Mouse (Mus musculus): Measurements from ENCODE around the gene 9430015G10Rik. TPM values are rescaled to one million over a fixed set of nuclear protein-coding genes. Genes with fewer than 3 reads are reported as not detected.

9430015G10Rik gene
- polyA plus RNA-seq, 1 experiment, result 1.6 TPM

DNA sequence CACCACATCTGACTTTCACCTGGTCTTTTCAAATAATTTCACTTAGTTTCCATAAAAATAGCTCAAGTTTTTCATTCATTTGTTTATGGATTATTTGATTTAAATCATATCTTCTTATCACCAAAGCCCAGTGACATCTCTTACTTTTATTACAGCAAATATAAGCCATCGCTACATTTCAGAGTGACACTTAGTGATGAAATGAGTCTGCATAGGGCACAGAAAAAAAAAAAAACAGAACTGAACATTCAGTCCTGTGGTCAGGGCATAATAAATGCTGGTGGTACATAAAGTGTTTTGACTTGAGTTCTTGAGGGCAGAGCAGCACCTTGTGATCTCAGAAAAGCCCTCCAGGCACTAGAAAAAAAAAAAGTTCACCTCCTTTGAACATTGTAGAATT lies 13.6 kb upstream of the 9430015G10Rik start:
- no peaks in the 10 kb centered on the region for H3K9me3 ChIP-seq
- peaks cover 33% of the 10 kb centered on the region for H3K27me3 ChIP-seq (replicated peaks)
- H3K4me3 ChIP-seq (replicated peaks), result no peak overlapping the region
- no peak for TF ChIP-seq GATA1 (IDR thresholded peaks at IDR 0.05; ENCODE audit: borderline replicate concordance, low read length)
- no peak for TF ChIP-seq FLI1 (IDR thresholded peaks at IDR 0.05; ENCODE audit: low read length)
- H3K36me3 ChIP-seq (replicated peaks; ENCODE audit: low read length), result no peaks in the 10 kb centered on the region
- H3K4me1 ChIP-seq, result peaks cover 14% of the 10 kb centered on the region

DNA sequence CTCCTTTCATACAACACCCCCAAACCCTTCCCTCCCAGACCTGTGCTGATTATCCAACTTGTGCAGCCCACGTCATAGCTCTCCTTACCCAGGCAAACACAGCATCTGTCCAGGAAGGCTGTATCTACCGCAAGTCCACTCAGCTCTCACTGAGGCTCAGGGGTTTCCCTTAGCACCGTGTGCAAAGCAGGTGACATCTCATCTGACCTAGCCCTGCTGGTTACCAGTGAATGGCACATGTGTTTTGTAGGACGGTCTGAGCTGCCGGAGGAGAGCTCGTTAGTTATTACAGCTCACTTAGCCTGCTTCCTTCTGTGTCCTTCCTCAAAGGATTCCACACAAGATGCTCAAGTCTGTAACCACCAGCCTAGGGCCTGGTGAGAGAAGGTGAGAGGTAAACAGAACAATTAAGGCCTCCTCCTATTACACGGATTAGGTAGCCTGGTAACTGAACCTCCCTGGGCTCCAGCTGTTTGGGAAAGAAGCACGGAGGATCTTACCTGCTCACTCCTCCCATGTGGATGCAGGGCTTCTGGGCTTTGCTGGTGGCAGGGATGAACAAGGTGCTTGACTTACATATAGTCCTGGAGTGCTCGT lies 11.9 kb upstream of the 9430015G10Rik start:
- H3K9me3 ChIP-seq, result no peaks in the 10 kb centered on the region
- TF ChIP-seq GATA1 (IDR thresholded peaks at IDR 0.05; ENCODE audit: borderline replicate concordance, low read length) (no peak), FLI1 (IDR thresholded peaks at IDR 0.05; ENCODE audit: low read length) (no peak)
- H3K36me3 ChIP-seq (replicated peaks; ENCODE audit: low read length), result no peaks in the 10 kb centered on the region
- peaks cover 14% of the 10 kb centered on the region for H3K4me1 ChIP-seq
- H3K4me3 ChIP-seq (replicated peaks), result peak overlapping the region; percentile 6
- peaks cover 25% of the 10 kb centered on the region for H3K27me3 ChIP-seq (replicated peaks)

DNA sequence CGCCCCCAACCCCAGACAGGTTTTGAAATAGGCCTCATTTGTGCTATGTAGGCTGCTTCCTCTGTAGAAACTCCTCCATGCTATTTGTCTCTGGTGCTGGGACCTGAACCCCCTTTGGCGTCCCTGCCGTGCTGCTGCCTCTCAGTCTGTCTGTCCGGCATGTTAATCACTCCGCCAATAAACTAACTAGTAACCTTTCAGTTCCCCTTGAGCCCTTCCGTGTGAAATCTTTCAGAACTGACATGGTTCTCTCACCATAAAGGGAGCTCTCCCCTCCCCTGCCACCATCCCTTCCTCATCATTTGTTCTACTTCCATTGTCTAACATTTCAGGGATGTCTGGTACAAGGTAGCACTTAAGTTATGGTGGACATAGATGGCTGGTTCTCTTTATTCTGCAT lies 10.4 kb upstream of the 9430015G10Rik start:
- H3K4me3 ChIP-seq (replicated peaks), result no peak overlapping the region

DNA sequence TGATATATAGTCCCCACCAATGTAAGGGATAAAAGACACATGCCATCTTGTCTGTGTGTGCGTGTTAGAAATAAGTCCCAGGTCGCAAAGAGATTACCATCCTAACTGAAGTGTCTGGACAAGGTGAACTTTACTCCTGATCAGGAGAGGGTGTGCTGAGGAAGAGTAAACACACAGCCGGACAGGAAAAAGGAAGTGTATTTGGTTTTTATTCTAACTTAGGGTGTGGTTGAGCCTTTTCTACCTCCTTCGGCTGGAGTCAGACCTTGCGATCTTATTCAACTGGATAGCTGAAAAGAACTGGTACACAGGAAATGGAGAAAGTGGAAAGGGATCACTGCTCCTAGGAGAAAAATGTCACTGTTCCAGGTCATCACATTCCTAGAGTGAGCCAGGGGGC lies 9.3 kb upstream of the 9430015G10Rik start:
- TF ChIP-seq FLI1 (IDR thresholded peaks at IDR 0.05; ENCODE audit: low read length), result no peak
- H3K27me3 ChIP-seq (replicated peaks), result peaks cover 15% of the 10 kb centered on the region
- H3K36me3 ChIP-seq (replicated peaks; ENCODE audit: low read length), result no peaks in the 10 kb centered on the region
- H3K4me1 ChIP-seq, result peaks cover 14% of the 10 kb centered on the region
- H3K9me3 ChIP-seq, result no peaks in the 10 kb centered on the region
- H3K4me3 ChIP-seq (replicated peaks), result no peak overlapping the region

More for the DNA sequence above, 10.4 kb upstream of the 9430015G10Rik start:
- peaks cover 17% of the 10 kb centered on the region for H3K27me3 ChIP-seq (replicated peaks)
- no peaks in the 10 kb centered on the region for H3K36me3 ChIP-seq (replicated peaks; ENCODE audit: low read length)
- peaks cover 14% of the 10 kb centered on the region for H3K4me1 ChIP-seq
- TF ChIP-seq GATA1 (IDR thresholded peaks at IDR 0.05; ENCODE audit: borderline replicate concordance, low read length), result no peak
- no peak for TF ChIP-seq FLI1 (IDR thresholded peaks at IDR 0.05; ENCODE audit: low read length)
- no peaks in the 10 kb centered on the region for H3K9me3 ChIP-seq

DNA sequence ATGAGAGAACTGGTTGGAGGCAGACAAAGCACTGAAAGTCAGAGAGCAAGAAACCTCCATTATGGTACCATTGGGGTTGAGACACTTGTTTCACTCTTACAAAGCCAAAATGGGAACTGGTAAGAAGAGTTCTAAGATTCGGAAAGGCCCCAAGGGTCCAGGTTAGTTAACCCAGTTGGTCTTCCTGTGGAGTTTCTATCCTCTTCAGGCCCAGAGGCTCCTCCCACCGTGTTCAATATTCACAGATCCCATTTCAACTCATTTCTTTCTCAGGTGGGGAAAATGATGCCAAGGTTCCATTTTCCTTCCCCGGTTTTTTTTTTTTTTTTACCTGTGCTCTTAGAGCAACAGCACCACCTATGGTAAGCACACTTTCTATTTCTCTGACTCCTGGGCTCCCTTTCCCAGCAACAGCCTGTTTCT lies 8.3 kb upstream of the 9430015G10Rik start:
- Histone ChIP-seq H3K36me3 (replicated peaks; ENCODE audit: low read length) (no peaks in the 10 kb centered on the region), H3K4me3 (replicated peaks) (no peak overlapping the region), H3K27me3 (replicated peaks) (peaks cover 15% of the 10 kb centered on the region), H3K9me3 (no peaks in the 10 kb centered on the region), H3K4me1 (peaks cover 14% of the 10 kb centered on the region)
- TF ChIP-seq FLI1 (IDR thresholded peaks at IDR 0.05; ENCODE audit: low read length) (no peak), GATA1 (IDR thresholded peaks at IDR 0.05; ENCODE audit: borderline replicate concordance, low read length) (no peak)

DNA sequence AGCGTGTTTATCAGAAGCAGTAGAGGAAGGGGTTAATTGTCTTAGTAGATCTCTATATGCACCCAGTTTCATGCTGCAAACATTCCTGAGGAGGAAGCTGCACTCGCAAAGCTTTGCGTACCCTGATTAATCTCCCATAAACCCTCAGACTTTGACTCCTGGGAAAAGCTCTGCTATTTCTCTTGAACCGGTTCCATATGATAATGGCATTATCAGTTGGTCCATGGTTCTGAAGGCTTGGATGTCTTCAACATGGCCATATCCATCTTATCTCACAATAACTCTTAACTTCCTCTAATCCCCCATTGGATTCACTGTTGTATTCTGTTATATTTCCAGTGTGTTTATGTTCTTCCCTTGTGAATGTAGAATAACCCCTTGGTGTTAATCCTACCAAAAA lies 6.4 kb upstream of the 9430015G10Rik start:
- Histone ChIP-seq H3K27me3 (replicated peaks) (peaks cover 2% of the 10 kb centered on the region), H3K4me1 (peaks cover 4% of the 10 kb centered on the region; the same call in 1 of the 2 replicates), H3K4me3 (replicated peaks) (no peak overlapping the region), H3K9me3 (no peaks in the 10 kb centered on the region), H3K36me3 (replicated peaks; ENCODE audit: low read length) (no peaks in the 10 kb centered on the region)
- no peak for TF ChIP-seq FLI1 (IDR thresholded peaks at IDR 0.05; ENCODE audit: low read length)
- TF ChIP-seq GATA1 (IDR thresholded peaks at IDR 0.05; ENCODE audit: borderline replicate concordance, low read length), result no peak

GRCm38 (mm10) chr4:156108606-156109546 lies 906 bp upstream of the 9430015G10Rik start:
- Histone ChIP-seq H3K4me1 (peaks cover 28% of the 10 kb centered on the region), H3K27me3 (replicated peaks) (no peaks in the 10 kb centered on the region), H3K36me3 (replicated peaks; ENCODE audit: low read length) (peaks cover 3% of the 10 kb centered on the region), H3K4me3 (replicated peaks) (peak overlapping the region; percentile 100), H3K9me3 (no peaks in the 10 kb centered on the region)
- TF ChIP-seq GATA1 (IDR thresholded peaks at IDR 0.05; ENCODE audit: borderline replicate concordance, low read length), result no peak
- TF ChIP-seq FLI1 (IDR thresholded peaks at IDR 0.05; ENCODE audit: low read length), result no peak

- Histone ChIP-seq H3K4me1 (peaks cover 19% of the 10 kb centered on the region), H3K36me3 (replicated peaks; ENCODE audit: low read length) (peaks cover 91% of the 10 kb centered on the region), H3K9me3 (no peaks in the 10 kb centered on the region), H3K4me3 (replicated peaks) (no peak overlapping the region), H3K27me3 (replicated peaks) (no peaks in the 10 kb centered on the region)
- TF ChIP-seq GATA1 (IDR thresholded peaks at IDR 0.05; ENCODE audit: borderline replicate concordance, low read length) (no peak), FLI1 (IDR thresholded peaks at IDR 0.05; ENCODE audit: low read length) (no peak)
These were observed 14.3 kb downstream of the 9430015G10Rik start for GRCm38 (mm10) chr4:156124077-156124476.

- Histone ChIP-seq H3K36me3 (replicated peaks; ENCODE audit: low read length) (peaks cover 78% of the 10 kb centered on the region), H3K4me3 (replicated peaks) (no peak overlapping the region)
- no peak for TF ChIP-seq FLI1 (IDR thresholded peaks at IDR 0.05; ENCODE audit: low read length)
- TF ChIP-seq GATA1 (IDR thresholded peaks at IDR 0.05; ENCODE audit: borderline replicate concordance, low read length), result no peak
These were observed 15.6 kb downstream of the 9430015G10Rik start for GRCm38 (mm10) chr4:156125393-156125792.

DNA sequence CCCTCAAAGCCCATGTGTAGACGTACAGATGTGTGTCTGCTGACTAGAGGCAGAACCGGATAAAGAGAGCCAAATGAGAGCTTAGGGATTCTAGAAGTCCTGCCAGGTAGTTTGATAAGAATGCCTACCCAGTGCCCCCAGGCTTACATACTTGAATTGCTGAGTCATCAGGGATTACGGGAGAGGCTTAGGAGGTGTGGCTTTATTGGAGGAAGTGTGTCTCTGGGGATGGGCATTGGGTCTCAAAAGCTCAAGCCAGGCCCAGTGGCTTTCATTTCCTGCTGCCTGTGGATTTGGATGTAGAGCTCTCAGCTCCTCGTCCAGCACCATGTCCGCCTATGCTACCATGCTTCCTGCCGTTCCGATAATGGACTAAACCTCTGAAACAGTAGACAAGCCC lies 17.1 kb downstream of the 9430015G10Rik start:
- no peak for TF ChIP-seq FLI1 (IDR thresholded peaks at IDR 0.05; ENCODE audit: low read length)
- no peak for TF ChIP-seq GATA1 (IDR thresholded peaks at IDR 0.05; ENCODE audit: borderline replicate concordance, low read length)
- Histone ChIP-seq H3K4me3 (replicated peaks) (no peak overlapping the region), H3K4me1 (peaks cover 10% of the 10 kb centered on the region), H3K36me3 (replicated peaks; ENCODE audit: low read length) (peaks cover 63% of the 10 kb centered on the region), H3K27me3 (replicated peaks) (peaks cover 8% of the 10 kb centered on the region), H3K9me3 (no peaks in the 10 kb centered on the region)

More at GRCm38 (mm10) chr4:156125393-156125792, 15.6 kb downstream of the 9430015G10Rik start:
- Histone ChIP-seq H3K27me3 (replicated peaks) (no peaks in the 10 kb centered on the region), H3K4me1 (peaks cover 19% of the 10 kb centered on the region), H3K9me3 (no peaks in the 10 kb centered on the region)

All from megakaryocyte, embryonic 14.5 days (primary cell).